Mouse (Mus musculus) heart, postnatal 25 days (tissue): ENCODE results near the gene Gldc. TPM values are rescaled to one million over a fixed set of nuclear protein-coding genes. Genes with fewer than 3 reads are reported as not detected.
"Not testable (repeated sequence)": the region's sequence is repeated elsewhere in the genome, so short reads cannot be mapped to it uniquely, and the experiment has no call there.

ENCODE experiments used
- DNase-seq: peaks from one replicate; pipeline ENCODE4 v3.0.0; 2022; ENCODE audit warnings: low spot score
- intact Hi-C: fragments of 180-260 bp; cut with DNase I; formaldehyde crosslinking; loops from one replicate; pipeline ENCODE4 v1.15.1; 2025
- total RNA-seq, 2 experiments: library from RNA; stranded (reverse); gene quantifications; 2 replicates each; pipeline ENCODE4 v1.2.3; 2021

The Gldc gene
- total RNA-seq = under 1 TPM; 0.16 to 0.22 TPM

GRCm38 (mm10) chr19:30174919-30175571 lies at the start of gene Gldc:
Gene Gldc, minus strand, starts transcription at chr19:30175429.
- intact Hi-C loops = no loop called here
- peak; percentile 13 for DNase-seq

- DNase-seq, intact Hi-C loops: not testable (repeated sequence)
Measured at GRCm38 (mm10) chr19:30222593-30222992, 47.4 kb upstream of the Gldc start.

GRCm38 (mm10) chr19:30217335-30217734 lies 42.1 kb upstream of the Gldc start:
- intact Hi-C loops = loop anchor here (1.0 kb wide), 1 partner anchor 337 kb away; no protein-coding TSS in a partner anchor
- DNase-seq = no peak

- DNase-seq = no peak
- intact Hi-C loops = no loop called here
Measured at GRCm38 (mm10) chr19:30216186-30216585, 41.0 kb upstream of the Gldc start.

- intact Hi-C loops, DNase-seq: not testable (repeated sequence)
Measured at GRCm38 (mm10) chr19:30215736-30216135, 40.5 kb upstream of the Gldc start.

GRCm38 (mm10) chr19:30214026-30214425 lies 38.8 kb upstream of the Gldc start:
- no peak for DNase-seq
- intact Hi-C loops = no loop called here

- intact Hi-C loops = loop anchor here (10.0 kb wide), 2 partner anchors 234 to 524 kb away; no protein-coding TSS in a partner anchor
- DNase-seq = not testable (repeated sequence)
Measured at GRCm38 (mm10) chr19:30209006-30209405, 33.8 kb upstream of the Gldc start.

GRCm38 (mm10) chr19:30206981-30207380 lies 31.8 kb upstream of the Gldc start:
- DNase-seq = no peak
- intact Hi-C loops = loop anchor here (10.0 kb wide), 2 partner anchors 232 to 522 kb away; no protein-coding TSS in a partner anchor

- no peak for DNase-seq
- intact Hi-C loops = loop anchor here (2.0 to 10.0 kb wide), 3 partner anchors 231 to 521 kb away; no protein-coding TSS in a partner anchor
Measured at GRCm38 (mm10) chr19:30205874-30206273, 30.6 kb upstream of the Gldc start.

- no peak for DNase-seq
- intact Hi-C loops = loop anchor here (2.0 to 10.0 kb wide), 3 partner anchors 230 to 520 kb away; no protein-coding TSS in a partner anchor
Measured at GRCm38 (mm10) chr19:30205159-30205816, 30.1 kb upstream of the Gldc start.

GRCm38 (mm10) chr19:30202177-30202576 lies 26.9 kb upstream of the Gldc start:
- intact Hi-C loops = loop anchor here (10.0 kb wide), 2 partner anchors 227 to 517 kb away; no protein-coding TSS in a partner anchor
- no peak for DNase-seq

- intact Hi-C loops = no loop called here
Measured at GRCm38 (mm10) chr19:30194999-30195398, 19.8 kb upstream of the Gldc start.

GRCm38 (mm10) chr19:30187232-30187631 lies 12.0 kb upstream of the Gldc start:
- intact Hi-C loops = no loop called here
- no peak for DNase-seq

More at GRCm38 (mm10) chr19:30194999-30195398, 19.8 kb upstream of the Gldc start:
- DNase-seq = no peak

- intact Hi-C loops = no loop called here
- no peak for DNase-seq
Measured at GRCm38 (mm10) chr19:30185536-30185935, 10.3 kb upstream of the Gldc start.

- intact Hi-C loops = no loop called here
- no peak for DNase-seq
Measured at GRCm38 (mm10) chr19:30179979-30180378, 4.8 kb upstream of the Gldc start.

GRCm38 (mm10) chr19:30174074-30174670 lies 1.1 kb downstream of the Gldc start:
- no peak for DNase-seq
- intact Hi-C loops = no loop called here

- intact Hi-C loops = no loop called here
- DNase-seq = no peak
Measured at GRCm38 (mm10) chr19:30171346-30172055, 3.7 kb downstream of the Gldc start.

GRCm38 (mm10) chr19:30170319-30170718 lies 4.9 kb downstream of the Gldc start:
- DNase-seq = no peak
- intact Hi-C loops = no loop called here

GRCm38 (mm10) chr19:30166801-30167505 lies 8.3 kb downstream of the Gldc start:
- intact Hi-C loops = no loop called here
- DNase-seq = no peak
